13 mouse cellular contexts compared by ENCODE assay signal in the genomic region with DNA sequence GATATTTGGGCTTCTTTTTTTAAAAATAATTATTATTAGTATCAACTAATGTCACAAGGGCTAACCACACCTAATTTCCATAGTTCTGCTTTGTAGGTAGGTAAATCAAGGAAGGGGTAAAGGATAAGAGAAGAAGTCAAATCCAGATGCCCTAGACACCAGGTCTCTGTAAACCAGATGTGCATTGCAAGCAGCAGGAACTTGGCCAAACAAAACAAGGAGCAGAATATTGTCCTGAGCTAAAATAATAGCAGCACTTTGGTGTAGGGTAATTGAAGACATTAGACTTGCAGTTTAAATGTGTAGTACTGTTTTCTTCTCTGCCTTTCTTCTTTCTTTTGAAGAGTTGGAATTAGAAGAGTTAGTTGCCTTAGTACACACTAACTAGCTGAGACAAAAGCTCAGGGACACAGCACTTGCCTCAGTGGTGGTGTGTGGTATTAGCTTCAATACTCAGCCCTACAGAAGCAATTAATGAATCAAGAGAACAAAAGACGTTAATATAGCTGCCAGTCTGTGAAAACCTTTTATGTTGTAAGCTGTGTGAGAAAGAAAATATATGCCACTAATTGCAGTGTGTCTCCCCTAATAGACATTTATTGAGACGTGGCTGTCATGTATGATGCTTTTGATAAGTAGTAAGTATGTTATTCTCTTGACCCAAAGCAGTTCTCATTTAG.
"Had no signal": no experiment of that assay in that cellular context is flagged by ENCODE, and none has a peak within 500 bp of the region (broad histone marks: within the 10 kb centered on the region; RNA-seq: fewer than 3 reads in every experiment).

No protein-coding gene starts in this region.

- DNase-seq: kidney, adult 2 months; kidney, postnatal 14 days; lung, embryonic 14.5 days; lung, postnatal 10 days; lung, postnatal 4 days; right cerebral cortex, postnatal 14 days; thymus, postnatal 36 days had no signal

- H3K9ac ChIP-seq: kidney, embryonic 15.5 days; limb, embryonic 15.5 days; liver, embryonic 12.5 days; lung, embryonic 14.5 days had no signal

- H3K9me3 ChIP-seq: kidney, embryonic 15.5 days; limb, embryonic 15.5 days; liver, embryonic 12.5 days; midbrain, embryonic 10.5 days had no signal

- ATAC-seq: liver, embryonic 12.5 days; midbrain, embryonic 16.5 days had no signal

- H3K27me3 ChIP-seq: kidney, embryonic 15.5 days; limb, embryonic 15.5 days; liver, embryonic 12.5 days had no signal

- H3K4me1 ChIP-seq: kidney, embryonic 15.5 days; limb, embryonic 15.5 days; liver, embryonic 12.5 days; midbrain, embryonic 10.5 days had no signal

- H3K27ac ChIP-seq: kidney, embryonic 15.5 days; left cerebral cortex, adult 2 months; limb, embryonic 15.5 days; liver, embryonic 12.5 days; midbrain, embryonic 10.5 days had no signal

- H3K4me2 ChIP-seq: kidney, embryonic 15.5 days; limb, embryonic 15.5 days; liver, embryonic 12.5 days; lung, embryonic 14.5 days had no signal

- H3K4me3 ChIP-seq: kidney, embryonic 15.5 days; left cerebral cortex, adult 2 months; limb, embryonic 15.5 days; liver, embryonic 12.5 days; midbrain, embryonic 10.5 days had no signal
